ENCODE assay signal across 10 mouse cellular contexts in the genomic region with DNA sequence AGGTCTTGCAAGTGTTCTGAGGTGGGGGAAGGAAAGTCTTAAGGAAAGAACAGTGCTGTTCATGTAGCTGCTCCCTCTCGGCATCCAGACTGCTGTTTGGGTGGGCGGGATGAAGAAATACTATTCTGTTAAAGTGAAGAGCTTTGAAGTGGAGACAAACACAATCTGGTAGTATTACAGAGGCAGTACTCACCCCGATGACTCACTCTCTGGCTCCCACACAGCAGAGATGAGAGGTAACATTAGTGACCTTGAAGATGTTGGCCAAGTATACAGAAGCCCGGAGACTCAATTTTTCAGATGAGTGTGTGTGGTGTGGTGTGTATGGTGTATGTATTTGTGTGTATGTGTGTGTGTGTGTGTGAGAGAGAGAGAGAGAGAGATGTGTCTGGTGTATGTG. TPM values are rescaled to one million over a fixed set of nuclear protein-coding genes. Genes with fewer than 3 reads are reported as not detected.
DNase-seq lines count a peak whose midpoint lies in the region; ATAC-seq lines count a peak whose summit lies in the region.
"Had no signal": no experiment of that assay in that cellular context is flagged by ENCODE, and none has a peak within 500 bp of the region (broad histone marks: within the 10 kb centered on the region; RNA-seq: fewer than 3 reads in every experiment).

No protein-coding gene starts in this region.

- no peak overlapping the region for H3K4me2 ChIP-seq in midbrain, embryonic 13.5 days (replicated peaks)
- no peak overlapping the region for H3K4me2 ChIP-seq in midbrain, embryonic 14.5 days (ENCODE audit: low read length)
- H3K4me2 ChIP-seq: limb, embryonic 15.5 days had no signal

- 79% methylated on average over 4 of the region's 4 CpGs for WGBS in midbrain, embryonic 13.5 days
- WGBS in midbrain, embryonic 14.5 days, result 79% methylated on average over 4 of the region's 4 CpGs

- no peaks in the 10 kb centered on the region for H3K36me3 ChIP-seq in midbrain, embryonic 13.5 days
- no peaks in the 10 kb centered on the region for H3K36me3 ChIP-seq in midbrain, embryonic 14.5 days (ENCODE audit: control insufficient read depth, insufficient read depth, low read length)
- H3K36me3 ChIP-seq: limb, embryonic 15.5 days had no signal

- H3K27ac ChIP-seq in midbrain, embryonic 13.5 days, result no peak overlapping the region
- no peak overlapping the region for H3K27ac ChIP-seq in midbrain, embryonic 14.5 days (replicated peaks; ENCODE audit: low read depth, low read length)
- H3K27ac ChIP-seq: limb, embryonic 15.5 days had no signal

- DNase-seq in frontal cortex, adult 2 months (ENCODE audit: extremely low spot score in 1 of 2, low spot score in 1 of 2), result peak; percentile 69 to 76
- no peak for DNase-seq in frontal cortex, postnatal 14 days (ENCODE audit: low spot score in 2 of 2)
- DNase-seq in midbrain, embryonic 14.5 days, result no peak
- peak; percentile 53 for DNase-seq in fibroblast of lung, adult 2 months (ENCODE audit: low read depth)
- DNase-seq in lung, postnatal 4 days, result peak; percentile 27 to 43
- DNase-seq in thymus, adult 18-20 months, result no peak
- no peak for DNase-seq in thymus, postnatal 10 days (ENCODE audit: low spot score in 2 of 2)

- ATAC-seq in midbrain, embryonic 13.5 days, result 0 out of 2 replicates have a peak, but pooled peaks have one; percentile 10
- no peak for ATAC-seq in midbrain, embryonic 14.5 days (ENCODE audit: low FRiP score, low TSS enrichment)

- no peak overlapping the region for H3K9ac ChIP-seq in midbrain, embryonic 13.5 days (replicated peaks)
- H3K9ac ChIP-seq in midbrain, embryonic 14.5 days (replicated peaks; ENCODE audit: low read length), result no peak overlapping the region
- H3K9ac ChIP-seq: limb, embryonic 15.5 days had no signal

- H3K27me3 ChIP-seq in midbrain, embryonic 13.5 days, result no peaks in the 10 kb centered on the region
- no peaks in the 10 kb centered on the region for H3K27me3 ChIP-seq in midbrain, embryonic 14.5 days (ENCODE audit: control insufficient read depth, insufficient read depth, low read length)
- H3K27me3 ChIP-seq: CH12.LX; limb, embryonic 15.5 days had no signal

- H3K4me3 ChIP-seq in midbrain, embryonic 13.5 days (replicated peaks), result no peak overlapping the region
- no peak overlapping the region for H3K4me3 ChIP-seq in midbrain, embryonic 14.5 days (replicated peaks; ENCODE audit: low read depth, low read length)
- H3K4me3 ChIP-seq: limb, embryonic 15.5 days had no signal

- H3K4me1 ChIP-seq in midbrain, embryonic 13.5 days (replicated peaks), result 0 out of 2 replicates have a peak, but pooled peaks cover 6% of the 10 kb centered on the region
- no peaks in the 10 kb centered on the region for H3K4me1 ChIP-seq in midbrain, embryonic 14.5 days (ENCODE audit: control insufficient read depth, insufficient read depth, low read length)

- no peaks in the 10 kb centered on the region for H3K9me3 ChIP-seq in midbrain, embryonic 13.5 days
- H3K9me3 ChIP-seq in midbrain, embryonic 14.5 days (ENCODE audit: control insufficient read depth, low read length), result no peaks in the 10 kb centered on the region
- H3K9me3 ChIP-seq: limb, embryonic 15.5 days had no signal

RNA-seq across cellular contexts. Expression of a gene that starts 22.5 kb away (rescaled TPM):
- 41.0 and 43.3 TPM in 2 replicates for polyA plus RNA-seq in frontal cortex, adult 2 months (2012; rRNA removed)
- 9.8 and 11.6 TPM in 2 replicates for polyA plus RNA-seq in midbrain, embryonic 13.5 days (2015; fragmentation: Nextera tagmentation; extraction: Ambion mirVana)
- polyA plus RNA-seq in midbrain, embryonic 14.5 days (2014; fragmentation: Nextera tagmentation; extraction: Ambion mirVana), result 14.1 and 14.4 TPM in 2 replicates

RNA-seq across cellular contexts. Expression of a gene that starts 22.7 kb away (rescaled TPM):
- polyA plus RNA-seq in frontal cortex, adult 2 months (2012; rRNA removed), result 31.6 and 34.4 TPM in 2 replicates
- polyA plus RNA-seq in midbrain, embryonic 13.5 days (2015; fragmentation: Nextera tagmentation; extraction: Ambion mirVana), result 3.6 and 4.2 TPM in 2 replicates
- polyA plus RNA-seq in midbrain, embryonic 14.5 days (2014; fragmentation: Nextera tagmentation; extraction: Ambion mirVana), result 5.6 and 7.5 TPM in 2 replicates

Comparison
In these comparisons a context has a peak if more than half of its experiments do, and no peak if none do; other contexts are left out.
1. DNase-seq: peak in frontal cortex, adult 2 months (2 of 2), fibroblast of lung, adult 2 months (single experiment) and lung, postnatal 4 days (2 of 2); none in frontal cortex, postnatal 14 days (0 of 2), midbrain, embryonic 14.5 days (single experiment), thymus, adult 18-20 months (0 of 2) and thymus, postnatal 10 days (0 of 2).